Mouse (Mus musculus) C2C12 (cell line): ENCODE data around the gene Coq7.

ENCODE experiments used
- CEBPB ChIP-seq: IDR thresholded peaks from one replicate; pipeline ENCODE4 v1.6.1; 2011; ENCODE audit warnings: low read depth, mild to moderate bottlenecking, control low read depth, moderate library complexity
- CTCF ChIP-seq: IDR thresholded peaks from one replicate; pipeline ENCODE4 v1.5.1; 2011; ENCODE audit not compliant: control insufficient read depth, insufficient read depth, insufficient read length
- FOSL1 ChIP-seq: IDR thresholded peaks from one replicate; pipeline ENCODE4 v1.8.0; 2011; ENCODE audit warnings: mild to moderate bottlenecking, low read length; ENCODE audit not compliant: poor library complexity, insufficient read depth, severe bottlenecking
- MAX ChIP-seq: IDR thresholded peaks from one replicate; pipeline ENCODE4 v1.6.1; 2011; ENCODE audit warnings: mild to moderate bottlenecking, control low read depth
- MYOD1 ChIP-seq: IDR thresholded peaks from one replicate; pipeline ENCODE4 v1.6.1; 2011; ENCODE audit warnings: low read depth; ENCODE audit not compliant: control insufficient read depth, insufficient read length
- MYOG ChIP-seq: IDR thresholded peaks from one replicate; pipeline ENCODE4 v1.6.1; 2011; ENCODE audit not compliant: control insufficient read depth, insufficient read length; ENCODE audit errors: extremely low read depth
- USF1 ChIP-seq: IDR thresholded peaks from one replicate; pipeline ENCODE4 v1.6.1; 2011; ENCODE audit warnings: low read depth, mild to moderate bottlenecking, control low read depth, moderate library complexity

DNA sequence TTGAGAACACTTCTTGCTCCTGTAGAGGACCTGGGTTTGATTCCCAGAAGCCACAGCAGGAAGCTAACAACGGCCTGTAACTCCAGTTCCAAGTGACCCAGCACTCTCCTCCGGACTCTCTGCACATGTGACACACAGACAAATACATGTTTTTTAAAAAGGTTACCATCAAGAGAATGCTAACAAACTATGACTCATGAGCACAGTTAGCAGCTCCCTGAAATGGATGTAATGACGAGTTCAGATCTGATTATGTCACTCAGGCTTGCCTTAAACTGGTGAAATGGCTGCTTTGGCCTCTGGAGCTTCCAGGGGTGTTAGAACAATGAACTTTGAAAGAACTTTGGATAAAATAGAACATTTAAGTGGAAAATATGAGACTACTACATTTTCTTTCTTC is 1.2 kb upstream of the Coq7 start:
- TF ChIP-seq CTCF (no peak), USF1 (no peak), MYOD1 (no peak), MYOG (no peak), MAX (no peak), FOSL1 (no peak), CEBPB (no peak)
